Mouse (Mus musculus) forebrain, embryonic 15.5 days (tissue): ENCODE data around the gene C8b. TPM values are rescaled to one million over a fixed set of nuclear protein-coding genes. Genes with fewer than 3 reads are reported as not detected.

Source experiments
- ATAC-seq: fragments of 200-750 bp; cut with Nextera tagmentation; replicated peaks from 2 replicates; pipeline ENCODE4 v1.8.0; 2017; ENCODE audit warnings: mild to moderate bottlenecking, moderate TSS enrichment, moderate library complexity
- H3K27ac ChIP-seq: fragments of 300-500 bp; sonication (generic); replicated peaks from 2 replicates; pipeline ENCODE4 v1.5.1; 2015; ENCODE audit warnings: mild to moderate bottlenecking, inconsistent platforms
- H3K27me3 ChIP-seq: fragments of 300-500 bp; sonication (generic); 2 replicates; pipeline ENCODE4 v1.6.1; 2015; ENCODE audit warnings: inconsistent platforms
- H3K36me3 ChIP-seq: fragments of 300-500 bp; sonication (generic); 2 replicates; pipeline ENCODE4 v1.6.1; 2015; ENCODE audit warnings: mild to moderate bottlenecking, inconsistent platforms
- H3K4me1 ChIP-seq: fragments of 300-500 bp; sonication (generic); 2 replicates; pipeline ENCODE4 v1.6.1; 2015; ENCODE audit warnings: inconsistent platforms
- H3K4me2 ChIP-seq: fragments of 300-500 bp; sonication (generic); replicated peaks from 2 replicates; pipeline ENCODE4 v1.6.1; 2015; ENCODE audit warnings: mild to moderate bottlenecking, inconsistent platforms
- H3K4me3 ChIP-seq: fragments of 300-500 bp; sonication (generic); 2 replicates; pipeline ENCODE4 v1.5.1; 2015; ENCODE audit warnings: mild to moderate bottlenecking, inconsistent platforms
- H3K9ac ChIP-seq: fragments of 300-500 bp; sonication (generic); replicated peaks from 2 replicates; pipeline ENCODE4 v1.6.1; 2015; ENCODE audit warnings: mild to moderate bottlenecking, inconsistent platforms
- H3K9me3 ChIP-seq: fragments of 300-500 bp; sonication (generic); 2 replicates; pipeline ENCODE4 v1.6.1; 2016; ENCODE audit warnings: inconsistent platforms
- WGBS: fragments of 180-500 bp; shearing (Covaris S2); methylation state at CpG from one replicate; pipeline ENCODE4 v1.1.7; 2015; ENCODE audit warnings: mixed read lengths; 5-methylcytosine and 5-hydroxymethylcytosine counted together
- polyA plus RNA-seq: library from polyadenylated mRNA; unstranded; fragments of >200 nt; fragmentation: Nextera tagmentation; extraction: Ambion mirVana; gene quantifications from 2 replicates; pipeline ENCODE4 v1.2.1, GENCODE M21; 2015

Gene C8b
- polyA plus RNA-seq, 1 experiment from 2014 or later = not detected

DNA sequence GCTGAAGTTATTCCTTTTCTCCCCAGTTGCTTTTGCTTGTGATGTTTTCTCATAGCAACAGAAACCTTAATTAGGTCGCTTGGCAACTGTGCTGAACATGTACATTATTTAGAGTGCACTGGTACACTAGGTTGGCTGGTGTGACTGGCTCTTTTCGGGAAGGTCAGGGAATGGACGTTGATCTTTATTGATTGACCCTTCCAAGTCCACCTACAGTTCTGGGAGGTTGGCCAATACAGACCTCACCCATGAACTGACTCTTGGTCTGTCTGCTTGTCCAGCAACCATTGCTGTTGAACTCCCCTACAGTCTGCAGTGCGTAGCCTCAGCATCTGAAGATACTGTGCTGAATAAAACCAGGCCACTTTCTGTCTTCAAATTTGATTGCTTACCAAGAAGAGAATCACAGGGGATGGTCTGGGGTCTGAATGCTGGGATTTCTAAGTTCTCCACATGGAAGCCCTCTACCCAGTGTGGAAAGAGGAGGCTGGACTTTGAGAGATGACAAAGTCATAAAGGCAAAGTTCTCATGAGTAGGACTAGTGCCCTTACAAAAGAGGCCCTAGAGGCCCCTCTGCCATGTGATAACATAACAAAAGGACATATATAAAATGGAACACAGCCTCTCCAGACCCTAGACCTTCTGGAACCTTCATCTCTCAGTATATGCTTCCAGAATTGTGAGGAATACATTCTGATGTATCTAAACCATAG lies 50.6 kb downstream of the C8b start:
- Histone ChIP-seq H3K4me1 (no peaks in the 10 kb centered on the region), H3K36me3 (no peaks in the 10 kb centered on the region), H3K27ac (no peak overlapping the region), H3K9ac (no peak overlapping the region), H3K9me3 (no peaks in the 10 kb centered on the region), H3K4me3 (no peak overlapping the region), H3K27me3 (no peaks in the 10 kb centered on the region), H3K4me2 (no peak overlapping the region)
- ATAC-seq = no peak
- WGBS = 87% methylated on average over 4 of the region's 4 CpGs

GRCm38 (mm10) chr4:104817509-104817908 lies 51.4 kb downstream of the C8b start:
- Histone ChIP-seq H3K4me3 (no peak overlapping the region), H3K4me1 (no peaks in the 10 kb centered on the region), H3K4me2 (no peak overlapping the region), H3K9ac (no peak overlapping the region), H3K36me3 (no peaks in the 10 kb centered on the region), H3K9me3 (no peaks in the 10 kb centered on the region), H3K27me3 (no peaks in the 10 kb centered on the region), H3K27ac (no peak overlapping the region)
- no peak for ATAC-seq
- 80% methylated on average over 2 of the region's 2 CpGs for WGBS

- Histone ChIP-seq H3K4me2 (no peak overlapping the region), H3K9me3 (no peaks in the 10 kb centered on the region), H3K4me3 (no peak overlapping the region), H3K36me3 (no peaks in the 10 kb centered on the region), H3K9ac (no peak overlapping the region), H3K4me1 (no peaks in the 10 kb centered on the region), H3K27ac (no peak overlapping the region), H3K27me3 (no peaks in the 10 kb centered on the region)
- ATAC-seq = no peak
- 55% methylated on average over 4 of the region's 4 CpGs for WGBS
Observed at GRCm38 (mm10) chr4:104818986-104819385, 52.9 kb downstream of the C8b start.

DNA sequence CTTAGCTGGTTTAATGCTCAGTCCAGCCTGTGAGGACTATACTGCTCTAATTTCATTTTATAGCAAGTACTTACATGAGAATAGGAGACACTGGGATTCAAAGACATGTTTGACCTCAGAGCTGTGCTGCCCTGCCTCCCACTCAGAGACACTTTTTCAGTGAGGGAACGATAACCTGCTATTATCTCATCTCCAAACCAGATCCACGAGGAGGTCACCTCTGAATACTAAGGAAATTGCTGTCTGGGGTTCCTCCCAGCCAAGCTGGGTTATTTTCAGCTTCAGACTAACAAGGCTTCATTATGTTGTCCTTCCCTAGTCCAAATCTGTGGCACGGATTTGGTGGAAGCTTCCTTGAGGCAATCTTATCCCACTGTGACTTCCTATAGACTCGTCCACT lies 53.8 kb downstream of the C8b start:
- no peak for ATAC-seq
- WGBS = 64% methylated on average over 4 of the region's 4 CpGs
- H3K9ac ChIP-seq = no peak overlapping the region
- no peak overlapping the region for H3K4me2 ChIP-seq
- no peak overlapping the region for H3K4me3 ChIP-seq
- H3K4me1 ChIP-seq = no peaks in the 10 kb centered on the region
- H3K9me3 ChIP-seq = no peaks in the 10 kb centered on the region
- no peaks in the 10 kb centered on the region for H3K27me3 ChIP-seq
- no peak overlapping the region for H3K27ac ChIP-seq
- no peaks in the 10 kb centered on the region for H3K36me3 ChIP-seq

DNA sequence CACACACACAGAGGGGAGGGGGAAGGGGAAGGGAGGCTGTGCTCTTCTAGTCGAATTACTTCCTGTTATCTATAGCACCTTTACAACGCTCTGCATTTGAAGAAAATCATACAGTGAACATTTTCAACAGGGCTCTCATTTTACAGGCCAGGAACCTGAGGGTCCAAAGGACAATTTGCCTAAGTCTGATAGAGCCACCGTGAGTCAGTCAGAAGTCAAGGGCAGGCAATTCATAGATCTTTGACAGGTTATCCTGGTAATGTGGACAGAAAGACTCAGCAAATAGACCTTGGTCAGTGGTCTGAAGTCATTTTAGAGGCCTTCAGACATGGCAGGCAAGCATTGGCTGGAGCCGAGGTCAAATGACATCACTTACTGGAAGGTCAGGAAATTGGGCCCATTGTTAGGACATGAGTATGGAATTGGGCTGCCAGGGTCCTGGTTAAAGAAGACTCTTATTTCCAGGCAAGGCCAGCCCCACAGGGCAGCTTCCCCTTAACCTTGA lies 57.5 kb downstream of the C8b start:
- Histone ChIP-seq H3K27ac (no peak overlapping the region), H3K4me2 (no peak overlapping the region), H3K4me1 (no peaks in the 10 kb centered on the region), H3K9me3 (no peaks in the 10 kb centered on the region), H3K36me3 (no peaks in the 10 kb centered on the region), H3K4me3 (no peak overlapping the region), H3K27me3 (no peaks in the 10 kb centered on the region), H3K9ac (no peak overlapping the region)
- 95% methylated on average over 4 of the region's 4 CpGs for WGBS
- ATAC-seq = no peak

- no peak overlapping the region for H3K4me2 ChIP-seq
- H3K27ac ChIP-seq = no peak overlapping the region
- H3K27me3 ChIP-seq = no peaks in the 10 kb centered on the region
- no peak overlapping the region for H3K9ac ChIP-seq
- H3K9me3 ChIP-seq = no peaks in the 10 kb centered on the region
- no peaks in the 10 kb centered on the region for H3K36me3 ChIP-seq
- H3K4me1 ChIP-seq = no peaks in the 10 kb centered on the region
- no peak overlapping the region for H3K4me3 ChIP-seq
- no peak for ATAC-seq
- WGBS = 79% methylated on average over 7 of the region's 7 CpGs
Observed at GRCm38 (mm10) chr4:104824381-104825077, 58.4 kb downstream of the C8b start.

DNA sequence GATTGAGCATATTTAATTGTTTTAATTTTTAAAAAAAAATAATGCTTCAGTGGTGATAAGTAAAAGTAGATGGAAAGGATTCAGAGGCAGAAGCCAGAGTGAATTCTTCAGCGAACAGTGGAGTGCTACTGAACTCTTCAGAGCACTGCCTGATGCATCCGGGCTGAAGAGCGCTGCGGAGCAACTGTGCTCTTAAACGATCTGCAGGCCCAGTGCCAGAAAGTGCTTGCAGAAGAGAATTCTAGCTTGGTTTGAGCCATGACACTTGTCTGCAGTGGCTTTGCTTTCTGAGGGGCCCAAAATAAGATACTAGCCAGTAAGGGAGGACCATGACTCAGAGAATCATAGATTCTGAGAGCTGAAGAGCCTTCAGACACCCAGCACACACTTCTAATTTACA lies 62.8 kb downstream of the C8b start:
- H3K4me3 ChIP-seq = no peak overlapping the region
- no peak overlapping the region for H3K4me2 ChIP-seq
- WGBS = 45% methylated on average over 5 of the region's 5 CpGs
- no peaks in the 10 kb centered on the region for H3K27me3 ChIP-seq
- H3K9me3 ChIP-seq = no peaks in the 10 kb centered on the region
- no peak overlapping the region for H3K9ac ChIP-seq
- no peak overlapping the region for H3K27ac ChIP-seq
- ATAC-seq = no peak
- H3K4me1 ChIP-seq = no peaks in the 10 kb centered on the region
- no peaks in the 10 kb centered on the region for H3K36me3 ChIP-seq

GRCm38 (mm10) chr4:104835096-104835495 lies 69.0 kb downstream of the C8b start:
- Histone ChIP-seq H3K4me2 (no peak overlapping the region), H3K27ac (0 out of 2 replicates have a peak overlapping the region, but pooled peaks have one; percentile 23)

DNA sequence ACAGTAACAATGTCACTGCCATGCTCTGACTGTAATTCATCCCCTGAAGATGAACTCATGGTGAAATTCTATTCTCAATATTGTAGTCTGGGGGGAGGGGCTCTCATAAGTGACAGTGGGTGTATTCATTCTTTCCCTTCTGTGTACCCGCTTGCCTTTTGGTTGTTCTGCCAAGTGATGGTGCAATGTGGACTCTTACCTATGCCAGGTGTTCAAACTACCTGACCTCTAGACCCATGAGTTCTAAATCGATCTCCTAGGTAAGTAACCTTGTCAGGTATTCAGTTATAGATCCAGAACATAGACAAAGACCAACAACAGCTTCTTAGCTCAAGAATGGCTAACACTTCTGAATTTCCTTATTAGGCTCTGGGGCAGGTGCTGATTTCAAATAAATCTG lies 72.2 kb downstream of the C8b start:
- Histone ChIP-seq H3K4me3 (no peak overlapping the region), H3K4me2 (no peak overlapping the region), H3K36me3 (no peaks in the 10 kb centered on the region), H3K27me3 (no peaks in the 10 kb centered on the region), H3K9me3 (no peaks in the 10 kb centered on the region), H3K4me1 (peaks cover 8% of the 10 kb centered on the region; the same call in 1 of the 2 replicates), H3K9ac (no peak overlapping the region), H3K27ac (no peak overlapping the region)
- no peak for ATAC-seq
- 91% methylated on average over 2 of the region's 2 CpGs for WGBS

More at GRCm38 (mm10) chr4:104835096-104835495, 69.0 kb downstream of the C8b start:
- Histone ChIP-seq H3K9ac (no peak overlapping the region), H3K9me3 (no peaks in the 10 kb centered on the region), H3K4me3 (no peak overlapping the region), H3K27me3 (no peaks in the 10 kb centered on the region), H3K4me1 (peaks cover 8% of the 10 kb centered on the region; the same call in 1 of the 2 replicates), H3K36me3 (no peaks in the 10 kb centered on the region)
- ATAC-seq = peak; percentile 58
- WGBS = 12% methylated on average over 5 of the region's 5 CpGs

GRCm38 (mm10) chr4:104842204-104842603 lies 76.1 kb downstream of the C8b start:
- Histone ChIP-seq H3K9ac (no peak overlapping the region), H3K27ac (no peak overlapping the region), H3K9me3 (no peaks in the 10 kb centered on the region), H3K36me3 (no peaks in the 10 kb centered on the region), H3K4me3 (no peak overlapping the region), H3K4me1 (no peaks in the 10 kb centered on the region), H3K4me2 (no peak overlapping the region), H3K27me3 (no peaks in the 10 kb centered on the region)
- WGBS = 84% methylated on average over 5 of the region's 5 CpGs
- no peak for ATAC-seq

- Histone ChIP-seq H3K27ac (no peak overlapping the region), H3K9ac (no peak overlapping the region), H3K4me3 (no peak overlapping the region), H3K4me2 (no peak overlapping the region), H3K4me1 (no peaks in the 10 kb centered on the region), H3K36me3 (no peaks in the 10 kb centered on the region), H3K27me3 (no peaks in the 10 kb centered on the region), H3K9me3 (no peaks in the 10 kb centered on the region)
- no peak for ATAC-seq
- WGBS = 36% methylated on average over 4 of the region's 4 CpGs
Observed at GRCm38 (mm10) chr4:104843546-104843945, 77.4 kb downstream of the C8b start.
